Mouse (Mus musculus) skeletal muscle tissue, adult 2 months (tissue): ENCODE results near the gene Cbx5.
"Not testable (repeated sequence)": the region's sequence is repeated elsewhere in the genome, so short reads cannot be mapped to it uniquely, and the experiment has no call there.

ENCODE experiments used
- DNase-seq: peaks from one replicate; pipeline ENCODE4 v3.0.0-alpha.2; 2012; ENCODE audit warnings: low read depth, low spot score

Gene Cbx5

DNA sequence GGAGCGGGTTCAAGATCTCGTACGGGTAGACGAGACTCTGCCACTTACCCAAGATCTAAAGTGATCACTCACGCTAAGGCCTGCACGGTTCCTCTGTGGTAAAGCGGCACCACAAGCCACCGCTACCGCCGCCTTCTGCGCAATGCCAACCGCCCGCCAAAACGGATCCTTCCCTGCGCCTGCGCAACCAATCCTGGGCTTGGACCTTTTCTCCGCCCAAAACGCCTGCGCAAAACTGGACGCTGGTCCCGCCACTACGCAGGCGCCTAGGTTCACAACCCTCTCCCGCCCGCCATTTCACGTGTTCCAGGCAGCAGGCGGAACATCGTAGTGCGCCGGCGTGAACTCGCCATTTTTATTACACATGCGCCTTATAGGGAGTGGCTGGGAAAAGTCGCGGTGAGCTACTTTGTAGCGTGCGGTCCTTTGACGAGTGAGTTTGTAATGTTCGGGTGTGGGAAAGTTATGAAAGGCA, at the start of gene Cbx5:
Gene Cbx5 (minus strand): TSS at position 132 of the 475 bp plus-strand sequence.
- DNase-seq: peak; percentile 98

DNA sequence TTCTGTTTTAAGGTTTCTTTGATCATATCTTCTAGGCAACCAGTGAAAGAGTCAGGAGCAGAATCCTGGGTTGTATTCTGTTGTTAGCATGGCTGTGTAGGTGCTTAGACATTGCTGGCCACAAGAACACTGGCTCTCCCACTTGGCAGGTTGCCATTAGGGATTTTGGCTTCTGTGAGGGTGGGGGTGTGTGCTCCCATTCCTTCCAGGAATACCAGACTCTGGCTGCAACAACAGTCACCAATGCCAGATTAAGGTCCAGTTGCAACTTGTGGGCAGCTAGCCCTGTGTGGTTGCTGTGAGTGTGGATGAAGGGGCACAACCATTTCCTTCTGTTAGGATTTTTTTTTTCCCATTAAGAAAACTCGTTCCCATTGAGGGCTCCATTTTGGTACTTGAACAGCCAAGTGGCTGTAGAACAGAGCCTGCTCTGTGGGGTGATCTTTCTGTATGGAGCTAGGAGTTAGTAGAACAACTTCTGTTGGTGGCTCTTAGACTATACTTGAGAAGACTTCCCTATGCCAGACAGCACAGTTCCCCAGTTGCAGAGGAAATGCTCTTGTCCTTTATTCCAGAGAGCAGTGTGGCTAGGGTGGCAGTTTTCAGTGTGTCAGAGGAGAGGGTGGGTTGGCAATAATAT, 46.3 kb upstream of the Cbx5 start:
- peak; percentile 74 for DNase-seq

DNA sequence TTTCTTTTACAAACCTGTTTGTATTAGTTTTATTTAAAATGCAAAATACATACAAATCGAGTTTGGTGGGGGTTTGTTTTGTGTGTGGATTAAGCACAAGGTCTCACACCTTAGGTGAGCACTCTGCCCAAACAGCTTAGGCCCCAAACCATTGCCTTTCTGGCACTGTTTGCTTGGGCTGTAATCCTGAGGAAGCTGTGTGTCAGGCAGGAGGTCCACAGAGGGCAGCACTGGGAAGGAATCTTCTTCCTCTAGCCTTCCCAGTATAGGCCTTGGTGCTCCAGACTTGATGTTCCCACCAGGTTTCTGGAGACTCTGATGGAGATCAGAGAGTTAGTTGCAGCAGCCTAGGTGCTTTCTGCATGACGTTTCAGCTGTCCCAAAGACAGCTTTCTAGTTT, 45.0 kb upstream of the Cbx5 start:
- DNase-seq: no peak

DNA sequence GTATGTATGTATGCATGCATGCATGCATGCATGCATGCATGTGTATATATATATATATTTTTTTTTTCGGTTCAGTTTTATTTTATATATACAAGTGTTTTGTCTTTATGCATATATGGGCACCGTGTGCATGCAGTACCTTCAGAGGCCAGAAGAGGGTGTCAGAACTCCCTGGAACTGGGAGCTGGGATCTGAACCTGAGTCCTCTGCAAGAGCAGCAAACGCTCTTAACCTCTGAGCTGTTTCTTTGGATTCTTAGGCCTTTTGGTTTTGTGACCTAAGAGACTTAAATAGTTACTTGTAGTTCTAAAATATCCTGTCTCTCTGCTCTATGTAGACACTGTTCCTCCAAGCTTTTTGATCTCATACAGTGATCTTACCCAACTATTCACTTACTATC, 44.5 kb upstream of the Cbx5 start:
- no peak for DNase-seq

DNA sequence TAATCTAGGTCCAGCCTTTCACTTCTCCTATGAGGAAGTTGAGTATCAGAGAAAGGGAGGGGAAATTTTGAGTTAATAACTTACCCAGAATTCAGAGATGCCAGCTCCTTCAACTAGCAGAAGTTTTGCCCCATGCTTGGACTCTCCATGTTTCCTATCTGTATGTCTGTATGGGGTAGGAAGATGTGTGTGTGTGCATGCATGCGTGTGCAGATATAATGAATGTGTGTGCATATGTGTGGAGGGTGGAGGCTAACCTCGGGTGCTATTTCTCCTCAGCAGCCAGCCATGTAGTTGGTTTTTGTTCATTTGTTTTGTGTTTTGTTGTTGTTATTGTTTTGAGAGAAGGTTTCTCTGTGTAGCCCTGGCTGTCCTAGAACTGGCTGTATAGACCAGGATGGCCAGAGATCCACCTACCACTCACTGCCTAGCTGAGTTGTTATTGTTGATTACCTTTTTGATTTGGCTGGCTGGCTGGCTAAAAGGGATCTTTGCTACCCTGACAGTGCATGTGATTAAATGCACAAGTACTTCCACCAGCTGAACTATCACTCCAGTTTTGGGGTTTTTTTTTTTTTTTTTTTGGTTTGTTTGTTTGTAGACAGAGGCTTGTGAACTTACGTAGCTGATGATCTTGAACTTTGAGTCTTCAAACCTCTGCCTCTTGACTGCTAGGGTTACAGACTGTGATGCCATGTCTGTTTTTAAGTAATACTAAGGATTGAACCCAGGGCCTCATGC, 42.0 kb upstream of the Cbx5 start:
- no peak for DNase-seq

DNA sequence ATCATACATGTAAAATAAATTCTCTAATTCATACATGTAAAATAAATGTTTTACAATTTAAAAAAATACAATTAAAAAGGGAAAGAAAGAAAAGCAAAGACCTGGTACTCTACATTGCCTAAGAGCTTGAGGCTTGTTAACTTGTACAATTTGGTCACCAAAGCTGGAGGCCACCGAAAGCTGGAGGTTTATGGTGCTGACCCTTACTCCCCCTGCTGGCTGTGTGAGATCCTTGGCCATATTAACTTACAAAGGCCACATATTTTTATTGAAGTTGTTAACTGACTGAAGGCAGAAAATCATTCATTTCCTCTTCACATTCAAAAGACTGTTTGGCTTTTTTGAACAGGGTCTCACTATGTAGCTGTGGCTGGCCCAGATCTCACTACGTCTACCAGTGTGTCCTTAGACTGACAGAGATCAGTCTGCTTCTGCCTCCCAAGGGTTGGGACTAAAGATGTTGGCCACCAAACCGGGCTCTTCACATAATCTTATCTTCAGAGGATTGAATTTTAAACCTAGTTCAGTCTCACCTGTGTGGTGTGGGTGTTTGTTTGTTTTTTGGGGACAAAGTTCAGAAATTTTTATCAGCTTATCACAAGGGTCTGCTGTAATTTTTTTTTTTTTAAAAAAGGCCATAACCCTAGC, 41.3 kb upstream of the Cbx5 start:
- DNase-seq: no peak

DNA sequence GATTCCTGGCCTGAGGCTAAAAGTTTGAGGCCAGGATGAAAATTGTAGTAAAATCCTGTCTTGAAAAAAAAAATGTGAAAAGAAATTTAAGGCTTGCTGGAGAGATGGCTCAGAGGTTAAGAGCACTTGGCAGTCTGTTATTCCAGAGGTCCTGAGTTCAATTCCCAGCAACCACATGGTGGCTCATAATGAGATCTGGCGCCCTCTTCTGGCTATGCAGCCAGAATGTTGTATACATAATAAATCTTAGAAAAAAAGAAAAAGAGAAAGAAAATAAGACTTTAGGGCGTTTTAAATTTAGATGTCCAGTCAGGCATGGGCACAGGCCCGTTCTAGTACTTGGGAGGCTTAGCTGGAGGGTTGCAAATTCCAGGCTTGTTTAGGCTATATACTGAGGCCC, 40.1 kb upstream of the Cbx5 start:
- no peak for DNase-seq

DNA sequence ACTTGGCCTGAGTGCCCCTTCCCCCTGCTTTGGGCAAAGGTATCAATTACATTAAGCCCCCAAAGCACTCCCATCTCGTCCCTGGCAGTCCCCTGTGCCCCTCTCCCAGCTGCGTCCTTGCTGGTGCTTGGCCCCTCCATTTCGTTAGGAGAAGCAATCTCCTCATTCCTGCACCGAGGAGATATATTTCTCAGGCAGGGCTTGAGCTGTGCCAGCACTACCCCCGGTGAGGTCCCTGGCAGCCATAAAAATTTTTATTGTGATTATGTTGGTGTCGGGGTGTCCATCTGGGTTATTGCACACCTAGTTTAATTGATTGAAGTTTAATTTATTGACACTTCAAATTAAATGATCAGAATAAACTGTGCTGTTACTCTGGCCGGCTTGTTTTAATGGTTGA, 38.3 kb upstream of the Cbx5 start:
- no peak for DNase-seq

DNA sequence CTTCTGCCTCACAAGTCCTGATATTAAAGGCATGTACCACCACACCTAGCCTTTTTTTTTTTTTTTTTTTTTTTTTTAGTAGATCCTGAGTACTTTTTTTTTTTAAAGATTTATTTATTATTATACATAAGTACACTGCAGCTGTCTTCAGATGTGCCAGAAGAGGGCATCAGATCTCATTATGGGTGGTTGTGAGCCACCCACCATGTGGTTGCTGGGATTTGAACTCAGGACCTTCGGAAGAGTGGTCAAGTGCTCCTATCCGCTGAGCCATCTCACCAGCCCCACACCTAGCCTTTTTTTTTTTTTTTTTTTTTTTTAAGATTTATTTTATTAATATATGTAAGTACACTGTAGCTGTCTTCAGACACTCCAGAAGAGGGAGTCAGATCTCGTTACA, 36.3 kb upstream of the Cbx5 start:
- not testable (repeated sequence) for DNase-seq

DNA sequence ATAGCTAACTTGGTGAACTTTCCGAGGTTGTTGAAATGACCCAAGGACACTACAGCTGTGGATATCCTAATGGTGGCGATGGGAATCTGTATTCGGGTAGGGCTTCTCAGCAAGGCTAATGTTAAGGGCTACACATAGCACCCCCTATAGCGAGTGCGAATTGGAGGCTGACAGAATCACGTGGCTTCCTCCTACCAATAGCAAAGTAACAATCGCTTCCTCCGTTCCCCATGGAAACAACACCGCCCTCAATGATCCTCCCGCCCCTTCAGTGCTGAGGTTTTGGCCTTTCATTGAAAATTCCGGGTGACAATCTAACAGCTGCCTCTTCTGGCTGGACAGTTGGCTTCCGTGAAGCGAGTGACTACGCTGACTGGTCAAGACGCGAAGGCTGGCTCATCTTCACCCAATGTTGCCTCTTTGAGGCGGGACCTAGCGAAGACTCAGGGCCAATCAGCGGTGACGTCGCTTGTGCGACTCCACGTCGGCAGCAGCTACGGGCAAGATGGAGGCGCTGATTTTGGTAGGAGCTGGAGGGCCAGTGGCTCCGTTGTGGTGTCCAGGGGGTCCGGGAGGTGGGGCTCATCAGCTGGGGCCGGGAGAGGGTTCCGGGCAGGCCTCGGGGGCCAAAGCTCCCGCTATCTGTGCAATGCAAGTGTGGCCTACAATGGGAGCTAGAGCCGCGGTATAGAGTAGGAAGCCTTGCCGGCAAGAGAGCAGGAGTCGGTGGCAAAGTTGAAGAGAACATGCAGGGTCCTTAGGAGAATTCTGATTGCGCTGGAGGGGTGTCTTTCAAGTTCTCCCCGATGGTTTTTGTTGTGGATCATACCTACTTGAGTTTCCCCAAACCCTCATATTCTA, 33.0 kb upstream of the Cbx5 start, which contains the start of gene Copz1:
Gene Copz1 (plus strand): TSS at position 296 of the 861 bp plus-strand sequence.
- DNase-seq: peak; percentile 98

DNA sequence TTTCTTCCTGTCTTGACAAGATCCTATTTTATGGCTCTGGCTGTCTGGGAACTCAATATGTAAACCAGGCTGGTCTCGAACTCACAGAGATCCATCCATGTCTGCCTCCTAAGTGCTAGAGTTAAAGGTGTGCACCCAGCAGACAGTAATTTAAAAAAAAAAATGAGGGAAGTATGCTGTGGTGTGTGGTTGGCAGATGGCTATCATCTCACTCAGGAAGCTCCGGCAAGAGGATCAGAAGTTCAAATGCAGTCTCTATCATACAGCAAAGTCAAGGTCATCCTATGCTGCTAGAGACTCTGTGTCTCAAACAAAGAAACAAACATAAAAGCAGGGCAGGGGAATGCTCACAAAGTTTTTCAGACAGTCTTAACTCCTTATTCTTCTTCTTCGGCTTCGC, 29.3 kb upstream of the Cbx5 start:
- DNase-seq: no peak

DNA sequence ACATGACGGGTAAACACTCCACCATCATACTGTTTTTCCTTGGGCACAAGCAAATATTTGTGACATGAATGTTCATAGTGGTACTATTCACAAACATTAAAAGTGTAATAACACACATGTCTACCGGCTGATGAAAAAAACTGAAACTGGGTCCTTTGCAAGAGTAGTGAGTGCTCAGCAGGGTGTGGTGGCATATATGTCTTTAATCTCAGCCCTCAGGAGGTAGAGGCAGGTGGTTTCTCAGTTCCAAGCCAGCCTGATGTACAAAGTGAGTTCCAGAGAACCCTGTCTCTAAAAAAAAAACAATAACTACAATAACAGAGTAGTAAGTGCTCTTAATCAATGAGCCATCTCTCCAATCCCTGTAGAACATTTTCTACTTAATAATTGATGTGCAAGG, 25.2 kb upstream of the Cbx5 start:
- DNase-seq: no peak

DNA sequence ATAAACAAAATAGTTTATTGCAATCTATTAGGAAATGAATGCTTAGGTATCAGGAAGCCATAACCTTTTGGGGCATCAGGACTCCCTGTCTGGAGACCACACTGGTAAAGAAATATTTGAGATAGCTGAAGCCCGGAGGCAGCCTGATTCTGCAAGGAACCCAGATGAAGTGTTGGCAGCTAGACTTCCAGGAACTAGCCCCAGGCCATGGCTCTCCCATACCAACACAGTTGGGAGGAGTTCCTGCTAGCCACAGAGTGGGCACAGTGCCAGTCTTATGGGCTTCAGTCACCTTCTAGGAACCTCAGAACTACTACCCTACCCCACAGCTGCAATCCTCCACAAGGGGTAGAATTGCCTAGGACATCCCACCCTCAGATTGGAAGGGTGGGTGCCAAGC, 20.4 kb upstream of the Cbx5 start:
- DNase-seq: no peak

DNA sequence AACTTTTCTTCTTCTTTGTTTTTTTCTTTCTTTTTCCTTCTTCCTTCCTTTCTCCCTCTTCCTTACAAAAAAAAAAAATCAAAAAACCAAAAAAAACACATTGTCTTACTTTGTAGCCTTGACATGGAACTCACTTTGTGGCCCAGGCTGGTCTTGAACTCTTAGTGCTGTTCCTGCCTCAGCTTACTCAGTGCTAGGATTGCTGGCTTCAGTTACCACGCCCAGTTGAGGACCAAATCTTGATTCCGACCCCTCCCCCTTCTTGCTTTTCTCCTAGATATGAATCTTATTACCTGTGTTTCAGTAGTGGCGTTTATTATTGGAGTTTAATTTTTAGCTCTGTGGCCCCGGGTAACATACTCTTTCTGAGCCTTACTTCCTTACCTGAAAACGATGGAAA, 19.5 kb upstream of the Cbx5 start:
- DNase-seq: no peak

DNA sequence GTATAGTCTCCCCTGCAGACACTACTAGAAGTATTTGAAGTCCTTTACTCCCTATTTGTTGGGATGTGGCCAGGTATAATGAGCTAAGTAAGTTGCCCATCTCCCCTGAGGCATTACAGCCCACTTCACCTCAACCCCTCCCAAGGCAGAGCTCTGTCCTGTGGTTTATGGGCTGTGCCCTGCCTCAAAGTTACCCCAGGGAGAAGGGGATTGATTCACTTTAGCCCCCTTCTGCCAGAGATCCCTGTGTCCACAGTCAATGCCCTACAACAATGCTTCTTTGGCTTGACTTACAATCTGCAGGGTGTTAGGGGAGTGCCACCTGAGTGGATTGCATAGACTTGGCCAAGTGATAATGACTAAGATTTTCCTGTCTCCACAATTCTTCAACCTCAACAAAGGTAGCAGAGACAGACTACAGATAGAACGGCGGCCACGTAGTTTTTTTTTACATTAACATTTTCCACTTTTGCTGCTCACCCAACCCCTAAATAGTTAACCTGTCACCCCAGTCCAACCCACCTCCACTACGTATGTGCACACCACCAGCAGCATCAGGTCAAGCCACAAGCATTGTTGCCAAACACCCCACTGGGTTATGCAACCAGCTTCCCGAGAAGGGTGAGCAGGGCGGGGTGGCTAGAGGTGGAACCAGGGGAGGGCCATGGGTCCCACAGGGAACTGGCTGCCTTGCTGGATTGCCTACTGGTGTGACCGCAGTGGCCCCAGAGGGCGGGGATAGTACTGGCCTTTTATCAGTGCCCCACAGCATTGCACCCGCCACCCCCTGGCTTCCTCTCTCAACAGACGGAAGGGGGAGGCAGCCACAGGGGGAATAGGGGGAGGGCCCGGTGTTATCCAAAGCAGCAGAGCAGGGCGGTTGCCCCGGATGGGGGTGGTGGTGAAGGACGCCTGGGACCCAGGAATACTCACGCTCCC, 18.4 kb upstream of the Cbx5 start, which contains the start of gene Nfe2:
Gene Nfe2 (minus strand): TSS at position 614 of the 939 bp plus-strand sequence.
- DNase-seq: peak; percentile 66

DNA sequence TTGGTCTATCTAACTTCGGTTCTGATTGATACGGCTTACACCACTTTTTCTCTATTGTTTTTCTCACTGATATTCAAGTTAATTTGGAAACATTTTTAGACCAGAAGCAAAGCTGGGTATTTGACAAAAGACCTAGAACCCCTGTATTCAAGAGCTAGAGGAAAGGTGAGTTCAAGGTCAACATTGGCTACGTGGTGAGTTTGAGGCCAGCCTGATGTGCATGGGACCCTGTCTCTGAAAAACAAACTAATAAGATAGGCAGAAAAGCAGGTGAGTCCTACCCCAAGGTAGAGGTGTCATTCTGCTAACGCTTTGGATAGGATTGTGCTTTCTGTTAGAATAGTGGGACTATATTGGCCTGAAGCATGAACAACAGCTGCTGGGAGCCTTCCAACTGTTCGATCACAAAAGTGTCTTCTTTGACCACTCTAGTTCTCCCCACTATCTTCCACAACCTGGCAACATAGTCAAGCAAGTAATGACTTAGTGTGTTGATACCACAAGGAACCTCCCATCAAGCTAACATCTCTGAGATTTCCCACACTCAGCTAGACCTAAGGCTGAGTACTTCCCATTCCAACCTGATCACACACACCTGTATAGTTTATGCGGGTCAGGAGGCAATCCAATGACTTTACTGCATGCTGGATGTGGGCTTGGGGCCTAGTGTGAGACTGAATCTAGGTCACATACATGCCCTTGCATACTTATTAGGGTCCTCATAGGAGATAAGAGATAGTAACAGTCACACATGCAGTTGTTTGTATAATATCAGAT, 16.8 kb upstream of the Cbx5 start:
- DNase-seq: no peak

DNA sequence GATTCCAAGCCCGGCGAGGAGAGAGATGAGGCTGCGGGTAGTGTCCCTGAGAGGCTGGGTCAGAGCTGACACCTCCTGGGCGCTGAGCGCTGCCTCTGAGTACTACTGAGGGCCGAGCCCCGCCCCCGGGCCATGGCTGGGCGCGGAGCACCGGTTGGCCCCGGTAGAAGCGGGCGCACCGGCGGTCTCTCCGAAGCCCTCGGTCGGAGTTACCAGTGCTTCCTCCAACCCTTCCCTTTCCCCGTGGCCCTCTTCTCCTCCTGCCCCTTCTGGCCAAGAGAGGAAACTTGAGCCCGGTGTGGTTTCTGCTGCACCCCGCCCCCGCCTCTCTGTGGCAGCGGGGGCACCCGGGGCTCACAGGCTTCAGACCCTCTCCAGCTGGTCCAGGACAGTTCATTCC, 15.6 kb upstream of the Cbx5 start:
- DNase-seq: no peak

DNA sequence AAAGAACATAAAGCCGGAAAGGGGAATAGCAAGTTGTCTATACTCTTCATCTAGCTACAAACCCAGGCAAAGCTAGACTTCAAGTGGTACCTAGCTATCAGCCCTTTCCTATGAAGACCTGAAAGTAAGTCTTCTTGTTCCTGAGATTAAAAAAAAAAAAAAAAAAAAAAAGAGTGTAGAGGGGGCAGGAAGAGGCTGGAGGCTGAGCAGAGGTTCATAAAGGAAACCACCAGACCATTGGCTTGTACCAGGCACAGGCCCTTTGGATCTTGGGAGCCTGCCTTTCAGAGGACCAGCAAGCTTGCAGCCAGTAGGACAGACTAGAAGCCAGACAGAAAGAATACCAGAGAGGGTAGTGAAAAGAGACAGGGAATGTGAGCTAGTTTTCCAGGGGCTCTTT, 13.7 kb upstream of the Cbx5 start:
- no peak for DNase-seq

DNA sequence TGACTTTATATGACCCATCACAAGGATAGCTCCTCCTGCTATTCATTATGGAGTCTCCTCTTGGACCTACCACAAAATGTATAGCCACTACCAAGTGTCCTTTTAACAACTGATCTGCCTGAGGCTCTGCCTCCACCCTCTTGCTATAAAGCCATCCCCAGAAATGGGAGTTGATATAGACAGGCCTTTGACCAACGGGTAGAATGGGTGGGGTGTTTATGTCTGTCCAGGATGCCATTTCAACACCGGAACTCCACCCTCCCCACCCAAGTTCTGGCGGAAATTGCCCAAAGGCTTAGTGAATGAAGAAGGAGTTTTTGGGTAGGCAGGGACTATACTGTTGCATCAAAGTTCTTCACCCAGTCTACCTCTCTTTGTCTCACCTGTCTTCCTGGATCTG, 13.0 kb upstream of the Cbx5 start:
- no peak for DNase-seq

DNA sequence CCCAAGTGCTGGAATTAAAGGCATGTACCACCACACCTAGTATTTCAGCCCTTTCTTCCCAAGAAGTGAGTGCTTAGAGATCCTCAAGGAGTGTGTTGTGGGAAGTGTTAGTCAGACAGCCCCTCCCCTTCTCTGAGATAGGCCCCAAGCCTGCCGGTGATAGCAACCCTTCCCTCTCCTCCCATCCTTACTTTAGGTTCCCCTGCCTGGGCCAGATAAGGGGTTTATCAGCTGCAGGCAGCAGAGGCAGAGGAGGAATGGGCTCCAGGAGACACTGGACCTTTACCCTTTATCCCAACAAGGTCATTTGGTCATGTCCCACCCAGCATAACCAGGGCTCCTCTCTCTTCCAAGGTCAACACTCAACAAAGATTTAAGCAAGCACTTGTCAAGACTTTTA, 12.0 kb upstream of the Cbx5 start:
- no peak for DNase-seq
